Mouse (Mus musculus): ENCODE results near the gene Pax3. TPM values are rescaled to one million over a fixed set of nuclear protein-coding genes. Genes with fewer than 3 reads are reported as not detected.

The Pax3 gene
- total RNA-seq, 2 experiments from 2014 or later, result not detected

DNA sequence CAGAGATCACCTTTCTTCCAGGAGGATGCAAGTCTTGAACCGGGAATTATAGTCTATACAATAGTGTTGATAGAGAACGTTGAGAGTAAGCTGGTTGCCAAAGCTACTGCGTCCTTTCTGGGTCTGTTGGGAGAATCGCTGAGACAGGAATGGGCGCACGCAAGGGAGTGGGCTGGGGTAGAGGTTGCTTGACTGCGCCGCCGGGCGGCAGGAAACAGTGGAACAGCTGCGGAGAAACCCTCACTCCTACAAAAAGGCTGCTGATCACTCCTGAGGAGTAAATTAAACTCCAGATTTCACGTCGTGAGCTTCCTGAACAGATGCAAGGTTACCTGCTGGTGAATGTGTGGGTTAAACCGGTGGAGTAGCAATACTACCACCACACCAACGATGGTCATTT lies 3.3 kb upstream of the Pax3 start:
- ATAC-seq (replicated peaks; ENCODE audit: poor library complexity, severe bottlenecking), result no peak

GRCm38 (mm10) chr1:78199221-78199620 lies 2.3 kb upstream of the Pax3 start:
- ATAC-seq (replicated peaks; ENCODE audit: poor library complexity, severe bottlenecking), result no peak

GRCm38 (mm10) chr1:78198319-78198940 lies 1.5 kb upstream of the Pax3 start:
- ATAC-seq (replicated peaks; ENCODE audit: poor library complexity, severe bottlenecking), result no peak

- ATAC-seq (replicated peaks; ENCODE audit: poor library complexity, severe bottlenecking), result no peak
Observed at GRCm38 (mm10) chr1:78197351-78198234, 659 bp upstream of the Pax3 start.

- no peak for ATAC-seq (replicated peaks; ENCODE audit: poor library complexity, severe bottlenecking)
Observed at GRCm38 (mm10) chr1:78195771-78196712, 892 bp downstream of the Pax3 start.

GRCm38 (mm10) chr1:78195145-78195544 lies 1.8 kb downstream of the Pax3 start:
- no peak for ATAC-seq (replicated peaks; ENCODE audit: poor library complexity, severe bottlenecking)

DNA sequence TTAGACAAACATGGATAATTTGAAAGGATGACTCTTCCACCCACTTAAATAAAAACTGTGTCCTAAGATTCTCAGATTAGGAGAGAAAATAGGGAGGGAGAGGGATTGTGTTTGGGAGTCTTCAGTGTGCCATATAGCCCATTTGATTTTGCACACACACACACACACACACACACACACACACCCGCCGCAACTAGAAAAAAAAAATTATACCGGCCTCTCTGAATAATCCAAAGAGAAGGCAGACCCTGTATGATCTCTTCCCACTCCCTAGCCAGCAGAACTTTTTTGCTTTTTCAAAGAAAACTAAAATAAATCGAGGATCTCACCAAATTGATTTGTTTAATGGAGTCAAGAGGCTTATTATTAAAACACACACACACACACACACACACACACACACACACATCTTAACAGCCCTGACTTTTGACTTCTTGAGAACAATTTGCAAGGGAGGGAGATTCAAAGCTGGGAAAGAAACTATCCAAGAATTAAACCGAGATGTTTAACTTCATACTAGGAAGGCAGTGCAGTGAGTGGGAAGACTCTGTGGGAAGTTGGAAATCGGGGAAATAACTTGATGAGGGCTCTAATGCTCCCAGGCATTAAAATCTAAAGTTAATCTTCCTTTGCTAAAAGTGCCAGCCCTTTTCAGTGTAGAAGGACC lies 2.4 kb downstream of the Pax3 start:
- no peak for ATAC-seq (replicated peaks; ENCODE audit: poor library complexity, severe bottlenecking)

DNA sequence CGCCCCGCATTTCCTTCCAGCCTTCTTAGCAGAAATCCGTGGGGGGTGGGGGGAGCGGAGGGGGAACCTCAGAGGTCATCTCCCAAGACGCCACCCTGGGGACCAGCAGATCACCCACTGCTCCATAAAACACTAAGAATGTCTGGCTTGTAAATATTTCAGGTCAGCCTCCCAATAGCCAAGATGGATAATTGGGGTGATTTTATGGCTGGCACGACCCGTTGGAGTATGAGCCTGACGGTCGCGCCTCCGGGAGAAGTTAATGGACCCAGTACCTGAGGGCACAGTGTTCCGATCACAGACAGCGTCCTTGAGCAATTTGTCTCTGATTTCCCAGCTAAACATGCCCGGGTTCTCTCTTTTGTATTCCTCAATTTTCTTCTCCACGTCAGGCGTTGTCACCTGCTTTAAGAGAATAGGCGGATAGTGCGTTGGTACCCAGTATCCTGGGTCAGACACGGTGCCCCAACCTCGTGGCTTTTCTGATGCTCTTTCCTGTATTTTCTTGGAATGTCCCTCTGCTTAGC lies 3.4 kb downstream of the Pax3 start:
- no peak for ATAC-seq (replicated peaks; ENCODE audit: poor library complexity, severe bottlenecking)

DNA sequence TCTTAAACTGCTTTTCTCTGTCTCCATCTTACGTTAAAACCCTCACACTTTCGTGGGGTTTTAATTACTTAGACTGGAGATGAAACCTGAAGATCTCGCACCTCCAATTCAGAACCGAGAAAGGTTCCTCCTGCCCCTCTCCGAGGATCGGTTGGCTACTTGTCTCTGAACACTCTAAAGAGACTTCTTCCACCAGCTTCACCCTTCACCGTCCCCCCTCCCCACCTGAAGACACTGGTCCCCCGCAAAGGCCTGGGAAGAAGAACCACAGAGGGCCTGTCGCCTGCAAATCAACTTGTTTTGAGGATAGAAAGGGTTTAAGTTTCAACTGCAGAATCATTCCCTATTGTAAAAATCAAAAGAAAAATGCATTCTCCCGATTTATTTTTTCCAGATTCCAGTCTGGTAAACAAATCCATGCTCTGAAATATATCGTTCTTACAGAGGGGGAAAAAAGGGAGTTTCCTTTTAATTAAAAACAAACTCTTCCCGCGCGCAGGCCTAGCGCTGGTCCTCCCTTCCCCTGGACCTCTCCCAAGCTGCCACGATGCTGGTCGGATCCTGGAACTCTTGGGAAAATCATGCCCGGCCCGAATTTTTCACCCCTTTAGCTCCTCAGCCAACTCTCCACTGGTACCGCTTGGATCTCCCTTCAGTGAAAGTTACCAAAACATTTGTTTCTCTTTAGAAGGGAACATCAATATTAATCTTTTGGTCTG lies 4.0 kb downstream of the Pax3 start:
- no peak for ATAC-seq (replicated peaks; ENCODE audit: poor library complexity, severe bottlenecking)

- no peak for ATAC-seq (replicated peaks; ENCODE audit: poor library complexity, severe bottlenecking)
Observed at GRCm38 (mm10) chr1:78192217-78192735, 4.7 kb downstream of the Pax3 start.

- ATAC-seq (replicated peaks; ENCODE audit: poor library complexity, severe bottlenecking), result no peak
Observed at GRCm38 (mm10) chr1:78191761-78192160, 5.2 kb downstream of the Pax3 start.

GRCm38 (mm10) chr1:78191331-78191730 lies 5.6 kb downstream of the Pax3 start:
- no peak for ATAC-seq (replicated peaks; ENCODE audit: poor library complexity, severe bottlenecking)

DNA sequence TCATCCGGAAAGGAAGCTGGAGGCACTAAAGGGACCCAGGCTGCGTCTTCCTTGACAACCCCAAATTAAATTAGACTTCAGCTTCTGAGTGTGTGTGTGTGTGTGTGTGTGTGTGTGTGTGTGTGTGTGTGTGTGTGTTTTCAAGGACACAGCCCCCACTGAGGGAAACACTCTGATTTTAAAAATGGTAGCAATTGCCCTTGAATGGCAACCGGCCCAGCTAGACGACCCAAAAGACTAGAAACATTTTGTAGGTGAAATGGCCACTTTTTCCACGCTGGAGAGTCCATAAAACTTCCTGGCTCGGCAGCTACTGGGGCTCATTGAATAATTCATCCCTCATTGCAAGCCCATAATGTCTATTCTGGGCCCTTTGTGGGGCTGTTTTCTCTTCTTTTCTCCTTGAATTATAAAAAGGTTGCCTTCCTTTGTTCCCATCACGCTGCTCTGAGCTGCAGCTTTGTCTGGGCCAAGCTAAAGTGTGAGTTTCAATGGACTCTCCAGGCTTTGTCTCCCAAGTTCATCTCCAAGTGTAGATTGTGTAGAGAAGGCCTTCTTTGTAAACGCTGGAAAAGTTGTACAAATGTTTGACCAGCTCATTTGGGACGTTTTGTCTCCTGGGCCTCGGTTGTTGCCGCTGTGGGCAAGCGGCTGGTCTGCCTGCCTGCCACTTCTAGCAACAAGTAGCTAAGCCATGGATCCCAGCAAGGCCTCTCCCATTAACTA lies 6.4 kb downstream of the Pax3 start:
- no peak for ATAC-seq (replicated peaks; ENCODE audit: poor library complexity, severe bottlenecking)

DNA sequence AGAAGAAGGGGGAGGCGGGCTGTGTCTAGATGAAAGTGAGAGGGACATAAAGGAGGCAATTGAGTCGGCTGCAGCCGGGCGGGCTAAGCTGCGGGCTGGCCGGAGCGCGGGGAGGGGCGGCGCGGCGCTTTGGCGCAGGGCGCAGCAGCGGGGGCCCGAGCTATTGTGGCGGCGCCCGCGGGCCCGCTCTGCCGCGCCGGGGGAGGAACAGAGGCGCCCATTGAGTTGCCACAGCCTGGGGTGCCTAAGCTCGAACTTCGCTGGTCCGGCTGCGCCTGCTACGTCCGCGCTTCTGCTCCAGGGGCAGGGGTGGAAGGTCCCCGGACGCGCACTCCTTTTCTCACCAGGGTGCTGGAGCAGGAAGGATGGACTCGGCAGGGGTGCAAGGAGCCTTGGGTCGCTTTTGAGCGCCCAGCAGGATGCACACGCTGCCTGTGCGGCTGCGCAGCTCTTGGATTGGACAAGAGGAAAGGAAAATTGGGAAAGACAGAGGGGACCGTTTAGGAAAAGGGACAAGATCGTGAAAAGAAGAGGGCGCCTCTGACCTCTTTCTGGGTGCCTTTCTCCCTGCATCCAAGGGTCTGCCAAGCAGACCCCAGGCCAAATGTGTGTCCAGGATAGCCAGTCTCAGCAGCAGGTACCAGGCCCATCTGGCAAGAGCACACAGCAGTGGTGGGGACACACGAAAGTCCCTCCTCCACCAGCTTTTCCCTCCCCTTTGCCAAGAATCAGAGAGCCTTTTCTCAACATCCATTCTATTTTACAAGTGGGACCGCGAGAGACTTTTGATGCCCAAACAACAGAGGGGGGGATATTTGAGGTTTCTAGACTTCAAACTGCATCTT lies 7.2 kb downstream of the Pax3 start:
- ATAC-seq (replicated peaks; ENCODE audit: poor library complexity, severe bottlenecking), result no peak; the same call in 1 of the 2 replicates

DNA sequence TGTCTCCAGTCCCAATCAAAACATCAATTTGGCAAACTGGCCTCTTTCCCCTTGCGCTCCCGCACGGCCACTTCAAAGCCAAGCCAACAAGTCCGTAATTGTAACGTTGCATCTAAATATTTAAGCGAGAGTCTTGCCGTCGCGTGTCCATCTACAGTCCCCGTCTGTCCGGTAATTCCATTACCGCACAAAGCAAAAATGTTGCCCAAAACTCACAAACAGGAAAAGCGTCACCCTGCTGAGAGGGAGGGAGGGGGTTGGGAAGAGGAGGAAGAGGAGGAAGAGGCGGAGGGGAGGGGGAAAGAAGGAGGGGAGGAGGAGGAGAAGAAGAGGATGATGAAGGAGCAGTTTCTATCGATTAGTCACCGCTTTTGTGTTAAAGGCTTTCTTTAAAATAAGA lies 7.9 kb downstream of the Pax3 start:
- no peak for ATAC-seq (replicated peaks; ENCODE audit: poor library complexity, severe bottlenecking)

DNA sequence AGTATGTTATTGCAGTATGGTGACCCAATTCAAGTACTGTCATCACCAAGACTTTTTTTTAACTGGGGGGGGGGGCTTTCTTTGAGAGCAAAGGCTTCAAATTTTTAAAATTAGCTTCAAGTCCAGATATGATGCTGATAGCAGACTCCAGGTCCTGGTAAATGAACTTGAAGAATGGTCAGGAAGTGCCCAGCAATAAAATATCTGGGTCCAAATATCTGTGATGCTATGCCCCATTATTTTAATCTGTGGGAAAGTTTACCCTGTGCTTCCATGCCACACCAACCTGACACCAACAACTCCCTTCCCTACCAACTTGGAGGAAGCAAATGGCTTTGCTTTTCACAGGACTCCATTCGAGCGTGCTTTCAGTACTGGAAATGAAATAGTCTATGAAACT lies 8.6 kb downstream of the Pax3 start:
- no peak for ATAC-seq (replicated peaks; ENCODE audit: poor library complexity, severe bottlenecking)

- no peak for ATAC-seq (replicated peaks; ENCODE audit: poor library complexity, severe bottlenecking)
Observed at GRCm38 (mm10) chr1:78187788-78188173, 9.2 kb downstream of the Pax3 start.
